Mouse (Mus musculus): Measurements from ENCODE around the gene Pgc.

DNA sequence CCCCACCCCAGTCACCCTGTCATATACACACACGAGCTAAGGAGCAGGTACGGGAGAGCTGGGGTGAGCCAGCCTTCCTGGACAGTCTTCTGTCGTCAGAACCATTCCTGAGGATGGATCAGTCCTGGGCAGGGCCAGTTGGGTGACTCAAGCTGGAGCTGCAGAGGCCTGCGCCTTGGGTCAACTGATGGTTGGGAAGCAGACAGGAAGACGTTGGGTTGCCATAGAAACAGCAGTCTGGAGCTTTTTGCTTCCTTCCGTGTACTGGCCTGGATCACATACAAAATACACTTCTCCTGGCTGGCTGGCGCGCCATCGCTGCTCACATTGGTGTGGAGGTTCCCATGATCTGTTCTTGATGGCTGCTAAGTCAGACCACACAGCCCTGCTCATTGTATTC, 24.8 kb upstream of the Pgc start:
- TF ChIP-seq CTCF (IDR thresholded peaks at IDR 0.05; ENCODE audit: control insufficient read depth, insufficient read depth, insufficient replicate concordance, low read depth, low read length) (no peak), POLR2A (IDR thresholded peaks at IDR 0.05; ENCODE audit: control insufficient read depth, low read depth, low read length) (0 out of 2 replicates have a peak, but pooled peaks have one; percentile 22)
